Mouse (Mus musculus) left cerebral cortex, postnatal 10 days (tissue): ENCODE measurements around the gene Smtnl2. TPM values are rescaled to one million over a fixed set of nuclear protein-coding genes. Genes with fewer than 3 reads are reported as not detected.
"Not testable (repeated sequence)": the region's sequence is repeated elsewhere in the genome, so short reads cannot be mapped to it uniquely, and the experiment has no call there.

Experiments used
- DNase-seq, 2 experiments: peaks; one replicate each; pipeline ENCODE4 v3.0.0; 2021 to 2022; ENCODE audit warnings: low spot score in 2 of 2, mixed read lengths in 1 of 2; ENCODE audit errors: extremely low spot score in 1 of 2
- intact Hi-C: fragments of 180-260 bp; cut with DNase I; formaldehyde crosslinking; loops from one replicate; pipeline ENCODE4 v1.15.1; 2025
- total RNA-seq, 2 experiments: library from RNA; stranded (reverse); gene quantifications; 2 replicates each; pipeline ENCODE4 v1.2.3; 2021

Smtnl2 gene
- total RNA-seq, 2 experiments from 2014 or later = 1.7 to 1.8 TPM

DNA sequence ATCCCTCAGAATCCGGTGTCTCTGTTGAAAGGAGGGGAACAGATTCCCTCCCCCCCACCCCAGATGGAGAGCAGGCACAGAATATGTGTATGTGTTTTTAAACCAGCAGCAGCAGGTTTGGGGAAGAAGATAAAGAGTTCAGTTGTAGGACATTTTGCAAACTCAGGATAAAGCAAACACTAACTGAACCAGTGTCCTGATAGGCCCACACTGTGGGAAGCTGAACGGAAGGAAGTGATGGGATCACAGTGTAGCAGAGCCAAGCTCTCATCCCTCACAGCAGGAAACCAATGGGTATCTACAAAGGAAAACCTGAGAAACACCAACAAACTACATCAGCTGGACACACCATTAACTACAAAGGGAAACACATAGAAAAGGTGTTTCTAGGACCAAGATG lies 35.0 kb downstream of the Smtnl2 start:
- intact Hi-C loops = no loop called here
- no peak for DNase-seq

DNA sequence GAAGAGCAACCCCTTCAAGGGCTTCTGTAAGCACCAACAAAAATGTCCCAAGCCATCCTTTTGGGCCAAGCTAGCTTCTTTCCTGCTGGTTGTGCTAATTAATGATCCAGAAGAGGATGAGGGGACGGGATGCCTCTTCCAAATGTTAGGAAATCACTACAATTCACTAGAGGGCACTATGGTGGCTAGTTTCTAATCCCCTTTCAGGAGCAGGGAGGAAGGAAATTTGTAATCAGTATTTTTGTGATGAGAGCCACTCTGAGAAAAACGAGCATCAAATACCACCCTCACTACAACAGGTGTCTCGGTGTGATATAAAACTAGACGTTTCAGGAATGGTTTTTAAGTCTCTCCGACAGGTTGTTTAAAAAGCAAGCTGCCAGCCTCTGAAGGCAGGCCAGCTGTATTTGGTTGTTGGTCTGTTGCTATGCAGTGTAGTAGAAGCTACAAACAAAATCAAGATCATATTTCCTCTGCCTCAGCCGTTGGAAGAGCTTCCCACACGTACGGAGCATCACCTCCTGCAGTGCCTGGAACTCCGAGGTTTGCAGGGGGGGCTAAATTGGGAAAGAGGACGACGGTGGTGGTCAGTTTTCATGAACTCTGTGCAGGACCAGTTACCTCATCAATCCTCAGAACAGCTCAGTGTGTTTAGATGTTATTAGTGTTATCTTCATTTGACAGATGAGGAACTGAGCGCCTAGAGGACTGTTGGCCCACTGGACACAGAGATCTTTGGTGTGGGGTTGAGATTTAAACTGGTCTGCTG lies 41.4 kb downstream of the Smtnl2 start:
- DNase-seq = no peak
- intact Hi-C loops = no loop called here

DNA sequence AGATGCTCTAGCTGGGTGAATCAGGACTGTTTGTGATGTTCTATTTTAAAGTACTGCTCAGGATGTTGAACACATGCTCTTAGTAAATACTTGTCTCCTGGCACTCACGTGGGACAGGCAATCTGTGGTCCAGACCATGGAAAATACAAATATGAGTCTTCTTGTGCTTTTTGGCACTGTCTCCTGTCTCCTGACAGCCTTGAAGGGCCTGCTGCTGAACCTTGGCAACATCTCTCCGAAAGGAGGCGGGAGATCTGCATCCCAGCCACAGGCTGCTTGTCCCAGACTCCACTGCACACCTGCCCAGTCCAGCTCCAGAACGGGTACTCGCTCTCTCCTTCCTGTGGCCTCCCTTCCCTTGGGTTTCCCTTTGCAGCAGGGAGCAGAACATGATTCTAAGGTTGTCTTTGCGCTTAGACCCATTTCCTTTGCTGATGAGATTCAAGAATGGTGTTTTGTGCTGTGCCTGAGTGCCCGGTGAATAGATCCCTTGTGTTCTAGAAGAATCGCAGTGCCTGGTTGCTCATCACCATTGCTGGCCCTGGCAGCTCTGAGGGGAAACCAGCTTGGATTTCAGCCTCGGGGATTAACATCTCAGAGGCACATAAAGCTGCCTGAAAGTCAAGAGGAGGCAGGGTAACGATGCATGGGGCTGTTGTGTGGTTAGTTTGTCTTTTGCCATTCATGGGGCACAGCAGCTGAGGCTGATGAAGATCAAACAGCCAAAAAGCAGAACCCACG lies 43.4 kb downstream of the Smtnl2 start:
- no peak for DNase-seq

GRCm38 (mm10) chr11:72366126-72366525 lies 45.4 kb downstream of the Smtnl2 start:
- no peak for DNase-seq
- intact Hi-C loops = no loop called here

More for the DNA sequence above, 43.4 kb downstream of the Smtnl2 start:
- intact Hi-C loops = no loop called here

DNA sequence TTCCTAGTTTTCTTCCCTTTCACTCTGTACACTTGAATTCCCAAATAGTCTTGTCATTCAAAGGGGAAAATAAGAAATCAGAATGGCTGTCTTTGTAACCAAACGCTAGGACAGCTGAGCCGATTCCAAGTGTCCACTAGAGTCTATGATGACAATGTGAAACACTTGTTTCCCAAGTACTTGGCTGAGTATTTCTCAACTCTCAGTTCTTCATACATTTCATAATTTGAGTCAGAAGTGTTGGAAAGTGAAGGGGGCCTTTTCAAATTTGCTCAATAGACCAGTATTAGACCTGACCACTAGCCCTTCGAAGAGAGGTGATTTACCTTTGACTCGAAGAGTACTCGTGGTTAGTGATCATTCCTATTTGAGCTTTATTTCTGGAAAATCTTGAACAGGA lies 47.0 kb downstream of the Smtnl2 start:
- intact Hi-C loops = no loop called here
- no peak for DNase-seq

GRCm38 (mm10) chr11:72363523-72364240 lies 47.8 kb downstream of the Smtnl2 start:
- intact Hi-C loops = no loop called here
- peak in 1 of 2 experiments; percentile 47 for DNase-seq

DNA sequence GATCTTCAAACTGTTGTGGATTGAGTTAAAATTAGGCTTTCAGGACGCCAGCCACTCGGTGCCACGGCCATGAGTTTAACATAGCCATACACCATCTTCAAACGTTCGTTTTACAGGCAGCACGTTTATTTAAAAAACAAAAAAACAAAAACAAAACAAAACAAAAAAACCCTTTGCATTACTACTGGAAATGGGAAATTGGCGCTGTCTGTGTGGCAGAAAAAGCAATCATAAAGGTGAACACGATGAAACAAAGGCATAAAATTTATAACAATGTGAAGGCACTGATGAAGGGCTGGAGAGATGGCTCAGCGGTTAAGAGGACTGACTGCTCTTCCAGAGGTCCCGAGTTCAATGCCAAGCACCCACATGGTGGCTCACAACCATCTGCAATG lies 49.2 kb downstream of the Smtnl2 start, which contains the start of gene Tekt1:
Tekt1 (minus strand) TSS at position 96 of the 395 bp plus-strand sequence.
- intact Hi-C loops = no loop called here
- no peak for DNase-seq

DNA sequence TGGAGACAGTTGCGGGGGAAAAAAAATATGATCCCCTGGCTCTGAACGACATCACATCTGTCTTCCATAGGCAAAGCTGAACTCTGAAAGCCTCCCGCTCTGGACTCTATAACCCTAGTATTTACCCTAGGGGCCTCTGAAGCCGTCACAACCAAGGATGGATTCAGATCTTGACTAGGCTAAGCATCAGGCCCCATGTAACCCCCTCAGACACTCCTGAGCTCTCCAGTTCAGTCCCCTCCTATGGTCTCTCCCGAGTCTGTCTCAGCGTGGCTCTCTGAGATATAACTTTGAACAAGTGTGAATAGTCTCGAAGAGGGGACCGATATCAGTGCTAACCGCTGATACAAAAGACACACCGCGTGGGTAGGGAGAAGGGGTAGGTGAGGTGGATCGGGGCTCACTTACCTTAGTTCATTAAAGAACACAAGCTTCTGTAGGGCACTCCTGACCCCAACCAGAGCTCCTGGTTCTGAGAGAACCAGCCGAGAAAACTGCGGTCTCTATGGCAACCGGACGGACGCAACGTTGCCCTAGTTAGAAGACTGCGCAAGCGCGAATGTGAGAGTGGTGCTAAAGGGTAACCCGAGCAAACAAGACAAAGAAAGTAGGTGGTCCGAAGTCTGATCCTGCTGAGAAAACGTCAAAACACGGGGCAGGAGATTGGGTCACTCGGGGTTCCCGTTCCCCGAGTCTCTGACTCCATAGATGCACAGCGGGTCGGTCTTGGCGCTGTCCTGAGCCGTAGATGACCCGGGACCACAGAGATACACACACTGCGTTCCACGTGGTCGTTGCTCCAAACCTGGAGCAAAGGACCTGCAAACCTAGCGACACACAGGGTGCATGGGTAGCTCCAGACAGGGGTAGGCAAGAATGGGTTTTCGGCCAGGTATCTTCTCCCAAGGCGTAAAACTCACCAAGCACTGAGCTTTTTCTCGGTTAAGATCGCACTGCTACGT lies 49.8 kb downstream of the Smtnl2 start:
- DNase-seq = peak; percentile 66 to 83
- intact Hi-C loops = no loop called here

- peak in 1 of 2 experiments; percentile 77 for DNase-seq
These were observed 56.4 kb downstream of the Smtnl2 start for GRCm38 (mm10) chr11:72354971-72355728.

GRCm38 (mm10) chr11:72353186-72353585 lies 58.3 kb downstream of the Smtnl2 start:
- DNase-seq = no peak
- intact Hi-C loops = no loop called here

More at GRCm38 (mm10) chr11:72354971-72355728, 56.4 kb downstream of the Smtnl2 start:
- intact Hi-C loops = no loop called here

- intact Hi-C loops = no loop called here
- no peak for DNase-seq
These were observed 59.2 kb downstream of the Smtnl2 start for GRCm38 (mm10) chr11:72352272-72352671.

DNA sequence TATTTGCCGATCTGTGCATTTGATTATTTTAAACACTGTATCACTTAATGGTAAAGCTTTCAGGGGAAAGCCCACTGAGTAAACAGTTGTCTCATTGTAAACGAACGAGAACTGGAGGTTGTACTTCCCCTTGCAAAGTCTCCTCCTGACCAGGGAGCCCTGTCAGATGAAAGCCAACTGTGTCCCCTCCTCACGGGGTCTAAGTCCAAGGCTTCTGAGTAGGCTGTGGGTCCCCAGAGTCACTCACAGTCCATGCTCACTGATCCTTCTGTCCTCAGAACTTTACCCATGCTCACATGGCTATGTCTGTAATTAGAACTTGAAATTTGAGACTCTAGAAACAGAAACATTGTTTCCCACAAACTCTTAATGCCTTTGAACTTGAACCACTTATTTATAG lies 61.9 kb downstream of the Smtnl2 start:
- no peak for DNase-seq
- intact Hi-C loops = no loop called here

DNA sequence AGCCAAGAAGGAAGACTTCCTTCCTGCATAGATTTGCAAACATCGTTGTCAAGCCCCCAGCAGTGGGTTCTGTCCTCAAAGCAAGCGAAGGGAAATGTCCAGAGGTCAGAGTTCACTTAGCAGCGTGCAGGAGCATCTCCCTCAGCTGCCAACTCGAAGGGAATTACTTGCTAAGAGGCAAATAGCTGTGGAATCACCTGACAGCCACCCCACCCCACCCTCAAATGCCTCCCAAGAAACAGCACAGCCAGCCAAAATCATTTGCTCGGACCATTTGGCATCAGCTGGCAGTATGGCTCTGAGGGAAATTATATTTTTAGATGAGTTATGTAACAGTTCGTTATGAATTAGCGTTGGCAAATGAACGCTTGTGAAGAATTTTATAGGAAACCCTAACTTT lies 62.5 kb downstream of the Smtnl2 start:
- intact Hi-C loops = no loop called here

GRCm38 (mm10) chr11:72348563-72348962 lies 63.0 kb downstream of the Smtnl2 start:
- intact Hi-C loops = no loop called here
- no peak for DNase-seq

More for the DNA sequence above, 62.5 kb downstream of the Smtnl2 start:
- no peak for DNase-seq

DNA sequence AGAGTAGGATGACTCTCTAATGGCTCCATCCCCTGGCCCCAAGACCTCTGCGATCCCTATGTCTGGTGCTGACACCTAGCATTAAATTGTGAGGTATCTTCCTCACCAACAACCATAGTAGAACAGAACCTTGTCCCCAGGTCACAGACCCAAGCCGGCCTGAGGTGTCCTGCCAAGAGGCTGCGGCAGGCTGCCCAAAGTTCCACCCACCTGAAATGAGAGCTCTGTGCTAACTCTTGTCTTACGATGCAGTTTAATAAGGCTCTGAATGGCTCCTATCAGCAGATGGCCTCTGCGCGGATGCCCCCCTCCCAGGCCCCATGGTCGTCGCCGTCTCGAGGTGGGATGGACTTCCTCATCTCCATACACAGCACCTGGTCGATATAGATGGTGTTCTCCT lies 67.0 kb downstream of the Smtnl2 start:
- intact Hi-C loops = loop anchor here (5.0 kb wide), 2 partner anchors 117 to 218 kb away; no protein-coding TSS in a partner anchor
- no peak for DNase-seq

DNA sequence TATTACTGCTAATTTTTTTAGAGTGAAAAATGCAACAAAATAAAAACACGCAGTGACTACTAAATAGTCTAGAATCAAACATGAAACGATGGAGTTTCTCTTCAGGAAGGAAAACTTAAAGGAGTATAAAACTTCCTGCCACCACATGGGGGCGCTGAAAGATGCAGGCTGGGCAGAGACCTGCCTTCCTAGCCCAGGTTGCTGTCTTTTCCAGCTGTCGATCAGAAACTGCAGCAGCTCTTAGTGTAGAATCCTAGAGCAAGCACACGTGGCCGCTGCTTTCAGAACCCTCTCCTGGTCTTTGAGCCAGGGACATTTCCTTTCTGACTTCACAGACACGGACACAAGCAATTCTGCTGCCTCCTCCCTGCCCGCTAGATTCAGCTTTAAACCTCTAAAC lies 67.6 kb downstream of the Smtnl2 start:
- intact Hi-C loops = loop anchor here (2.0 to 5.0 kb wide), 3 partner anchors 85 to 218 kb away; no protein-coding TSS in a partner anchor
- peak in 1 of 2 experiments; percentile 58 for DNase-seq

- not testable (repeated sequence) for DNase-seq
- intact Hi-C loops = loop anchor here (2.0 to 5.0 kb wide), 3 partner anchors 86 to 219 kb away; no protein-coding TSS in a partner anchor
These were observed 68.3 kb downstream of the Smtnl2 start for GRCm38 (mm10) chr11:72343238-72343625.
